Mouse (Mus musculus): ENCODE measurements at regions not wholly inside any gene's neighbourhood (a gene's known extent, or its start where the extent isn't known, plus 50 kb on each side); places are given as distances from the start of the nearest gene placed in this dataset.

- TF ChIP-seq FLI1 (IDR thresholded peaks at IDR 0.05; ENCODE audit: low read length) (no peak), GATA1 (IDR thresholded peaks at IDR 0.05; ENCODE audit: borderline replicate concordance, low read length) (no peak)
Measured at GRCm38 (mm10) chr2:133152461-133152860, 206.8 kb upstream of the Fermt1 start.

Measured in megakaryocyte, embryonic 14.5 days (primary cell).